Mouse (Mus musculus): ENCODE results near the gene Klf3. TPM values are rescaled to one million over a fixed set of nuclear protein-coding genes. Genes with fewer than 3 reads are reported as not detected.

Gene Klf3
- total RNA-seq, 2 experiments from 2014 or later, result 25.7 to 27.3 TPM

- intact Hi-C loops (cut with DNase I), result no loop called here
Measured at GRCm38 (mm10) chr5:64808106-64809010, 5.2 kb downstream of the Klf3 start.

GRCm38 (mm10) chr5:64809257-64809656 lies 6.1 kb downstream of the Klf3 start:
- intact Hi-C loops (cut with DNase I), result no loop called here
- peak in 1 of 2 experiments; percentile 51 for DNase-seq (ENCODE audit: extremely low spot score in 1 of 2, low spot score in 2 of 2)

More at GRCm38 (mm10) chr5:64808106-64809010, 5.2 kb downstream of the Klf3 start:
- no peak for DNase-seq (ENCODE audit: extremely low spot score in 1 of 2, low spot score in 2 of 2)

GRCm38 (mm10) chr5:64809864-64810263 lies 6.7 kb downstream of the Klf3 start:
- peak in 1 of 2 experiments; percentile 57 for DNase-seq (ENCODE audit: extremely low spot score in 1 of 2, low spot score in 2 of 2)
- intact Hi-C loops (cut with DNase I), result loop anchor here (5.0 kb wide), 1 partner anchor 518 kb away; no protein-coding TSS in a partner anchor

GRCm38 (mm10) chr5:64810860-64811499 lies 7.8 kb downstream of the Klf3 start:
- peak in 1 of 2 experiments; percentile 49 for DNase-seq (ENCODE audit: extremely low spot score in 1 of 2, low spot score in 2 of 2)
- intact Hi-C loops (cut with DNase I), result loop anchor here (5.0 kb wide), 1 partner anchor 519 kb away; no protein-coding TSS in a partner anchor

- peak in 1 of 2 experiments; percentile 60 for DNase-seq (ENCODE audit: extremely low spot score in 1 of 2, low spot score in 2 of 2)
- intact Hi-C loops (cut with DNase I), result loop anchor here (2.0 to 5.0 kb wide), 3 partner anchors 305 to 519 kb away; no protein-coding TSS in a partner anchor
Measured at GRCm38 (mm10) chr5:64811500-64812123, 8.4 kb downstream of the Klf3 start.

GRCm38 (mm10) chr5:64812124-64812982 lies 9.2 kb downstream of the Klf3 start:
- peak in 1 of 2 experiments; percentile 83 for DNase-seq (ENCODE audit: extremely low spot score in 1 of 2, low spot score in 2 of 2)
- intact Hi-C loops (cut with DNase I), result loop anchor here (2.0 to 5.0 kb wide), 3 partner anchors 306 to 520 kb away; no protein-coding TSS in a partner anchor

GRCm38 (mm10) chr5:64812983-64813304 lies 9.8 kb downstream of the Klf3 start:
- intact Hi-C loops (cut with DNase I), result loop anchor here (2.0 to 5.0 kb wide), 3 partner anchors 306 to 521 kb away; no protein-coding TSS in a partner anchor
- DNase-seq (ENCODE audit: extremely low spot score in 1 of 2, low spot score in 2 of 2), result no peak

GRCm38 (mm10) chr5:64813361-64813760 lies 10.2 kb downstream of the Klf3 start:
- DNase-seq (ENCODE audit: extremely low spot score in 1 of 2, low spot score in 2 of 2), result peak; percentile 88
- intact Hi-C loops (cut with DNase I), result loop anchor here (2.0 to 5.0 kb wide), 3 partner anchors 307 to 521 kb away; no protein-coding TSS in a partner anchor

GRCm38 (mm10) chr5:64814416-64814815 lies 11.2 kb downstream of the Klf3 start:
- intact Hi-C loops (cut with DNase I), result loop anchor here (5.0 kb wide), 1 partner anchor 522 kb away; no protein-coding TSS in a partner anchor
- no peak for DNase-seq (ENCODE audit: extremely low spot score in 1 of 2, low spot score in 2 of 2)

- DNase-seq (ENCODE audit: extremely low spot score in 1 of 2, low spot score in 2 of 2), result no peak
Measured at GRCm38 (mm10) chr5:64815631-64816030, 12.4 kb downstream of the Klf3 start.

GRCm38 (mm10) chr5:64816290-64816973 lies 13.2 kb downstream of the Klf3 start:
- intact Hi-C loops (cut with DNase I), result no loop called here
- no peak for DNase-seq (ENCODE audit: extremely low spot score in 1 of 2, low spot score in 2 of 2)

More at GRCm38 (mm10) chr5:64815631-64816030, 12.4 kb downstream of the Klf3 start:
- intact Hi-C loops (cut with DNase I), result no loop called here

- DNase-seq (ENCODE audit: extremely low spot score in 1 of 2, low spot score in 2 of 2), result no peak
- intact Hi-C loops (cut with DNase I), result no loop called here
Measured at GRCm38 (mm10) chr5:64816974-64817296, 13.7 kb downstream of the Klf3 start.

GRCm38 (mm10) chr5:64819390-64819789 lies 16.2 kb downstream of the Klf3 start:
- intact Hi-C loops (cut with DNase I), result no loop called here
- no peak for DNase-seq (ENCODE audit: extremely low spot score in 1 of 2, low spot score in 2 of 2)

GRCm38 (mm10) chr5:64820138-64820537 lies 16.9 kb downstream of the Klf3 start:
- DNase-seq (ENCODE audit: extremely low spot score in 1 of 2, low spot score in 2 of 2), result no peak
- intact Hi-C loops (cut with DNase I), result no loop called here

GRCm38 (mm10) chr5:64821294-64821693 lies 18.1 kb downstream of the Klf3 start:
- intact Hi-C loops (cut with DNase I), result no loop called here

GRCm38 (mm10) chr5:64821964-64822363 lies 18.8 kb downstream of the Klf3 start:
- intact Hi-C loops (cut with DNase I), result no loop called here
- DNase-seq (ENCODE audit: extremely low spot score in 1 of 2, low spot score in 2 of 2), result no peak

More at GRCm38 (mm10) chr5:64821294-64821693, 18.1 kb downstream of the Klf3 start:
- DNase-seq (ENCODE audit: extremely low spot score in 1 of 2, low spot score in 2 of 2), result no peak

- intact Hi-C loops (cut with DNase I), result no loop called here
- DNase-seq (ENCODE audit: extremely low spot score in 1 of 2, low spot score in 2 of 2), result no peak
Measured at GRCm38 (mm10) chr5:64823431-64823830, 20.2 kb downstream of the Klf3 start.

GRCm38 (mm10) chr5:64824765-64825164 lies 21.6 kb downstream of the Klf3 start:
- intact Hi-C loops (cut with DNase I), result no loop called here
- no peak for DNase-seq (ENCODE audit: extremely low spot score in 1 of 2, low spot score in 2 of 2)

Data from left cerebral cortex, postnatal 10 days (tissue).